Comparison of ENCODE assay signal across 26 mouse cellular contexts in genomic region chr4:89051897-89052296, GRCm38 (mm10).
DNase-seq lines count a peak whose midpoint lies in the region; ATAC-seq lines count a peak whose summit lies in the region.
"Had no signal": no experiment of that assay in that cellular context is flagged by ENCODE, and none has a peak within 500 bp of the region (broad histone marks: within the 10 kb centered on the region; RNA-seq: fewer than 3 reads in every experiment).

No protein-coding gene starts in this region.

- H3K27ac ChIP-seq in hindbrain, embryonic 14.5 days = no peak overlapping the region
- no peak overlapping the region for H3K27ac ChIP-seq in hindbrain, embryonic 12.5 days
- H3K27ac ChIP-seq in heart, embryonic 12.5 days (ENCODE audit: poor library complexity, severe bottlenecking) = no peak overlapping the region
- H3K27ac ChIP-seq: embryonic facial prominence, embryonic 15.5 days; forebrain, embryonic 15.5 days; heart, adult 2 months; intestine, embryonic 15.5 days; layer of hippocampus, adult 2 months had no signal

- H3K4me2 ChIP-seq in hindbrain, embryonic 14.5 days (replicated peaks) = no peak overlapping the region
- H3K4me2 ChIP-seq in hindbrain, embryonic 12.5 days (replicated peaks) = no peak overlapping the region
- H3K4me2 ChIP-seq in heart, embryonic 12.5 days = no peak overlapping the region
- H3K4me2 ChIP-seq: embryonic facial prominence, embryonic 15.5 days; forebrain, embryonic 15.5 days; intestine, embryonic 15.5 days; midbrain, embryonic 11.5 days had no signal

- peak overlapping the region; percentile 70 for H3K4me3 ChIP-seq in megakaryocyte, embryonic 14.5 days (replicated peaks)
- no peak overlapping the region for H3K4me3 ChIP-seq in hindbrain, embryonic 14.5 days (replicated peaks; ENCODE audit: low read length)
- no peak overlapping the region for H3K4me3 ChIP-seq in hindbrain, embryonic 12.5 days
- H3K4me3 ChIP-seq in heart, embryonic 12.5 days = no peak overlapping the region
- H3K4me3 ChIP-seq: embryonic facial prominence, embryonic 15.5 days; forebrain, embryonic 15.5 days; heart, adult 2 months; intestine, embryonic 15.5 days; layer of hippocampus, adult 2 months had no signal

- no peaks in the 10 kb centered on the region for H3K36me3 ChIP-seq in megakaryocyte, embryonic 14.5 days (replicated peaks; ENCODE audit: low read length)
- no peaks in the 10 kb centered on the region for H3K36me3 ChIP-seq in hindbrain, embryonic 14.5 days (replicated peaks; ENCODE audit: control insufficient read depth, insufficient read depth)
- H3K36me3 ChIP-seq in hindbrain, embryonic 12.5 days = no peaks in the 10 kb centered on the region
- no peaks in the 10 kb centered on the region for H3K36me3 ChIP-seq in heart, embryonic 12.5 days
- H3K36me3 ChIP-seq: embryonic facial prominence, embryonic 15.5 days; forebrain, embryonic 15.5 days; intestine, embryonic 15.5 days had no signal

- no peaks in the 10 kb centered on the region for H3K9me3 ChIP-seq in megakaryocyte, embryonic 14.5 days
- no peaks in the 10 kb centered on the region for H3K9me3 ChIP-seq in hindbrain, embryonic 14.5 days (ENCODE audit: control insufficient read depth, low read length)
- H3K9me3 ChIP-seq in hindbrain, embryonic 12.5 days (replicated peaks) = no peaks in the 10 kb centered on the region
- no peaks in the 10 kb centered on the region for H3K9me3 ChIP-seq in heart, embryonic 12.5 days (replicated peaks)
- H3K9me3 ChIP-seq: embryonic facial prominence, embryonic 15.5 days; forebrain, embryonic 15.5 days; intestine, embryonic 15.5 days had no signal

- DNase-seq in 416B (ENCODE audit: low read depth) = peak; percentile 89
- peak; percentile 88 for DNase-seq in MEL-GATA-1-ER (ENCODE audit: extremely low read depth, low read depth)
- no peak for DNase-seq in cerebellum, postnatal 14 days
- DNase-seq in hindbrain, embryonic 14.5 days (ENCODE audit: low spot score) = no peak
- DNase-seq: adrenal gland, postnatal 10 days; cerebellum, adult 11-12 months; cerebellum, postnatal 10 days; gastrocnemius, postnatal 25 days; heart, adult 2 months; kidney, adult 9 months; kidney, postnatal 14 days; lung, adult 18-20 months; spleen, adult 18-20 months; thymus, postnatal 14 days had no signal

- no peaks in the 10 kb centered on the region for H3K27me3 ChIP-seq in megakaryocyte, embryonic 14.5 days (replicated peaks)
- no peaks in the 10 kb centered on the region for H3K27me3 ChIP-seq in hindbrain, embryonic 14.5 days (ENCODE audit: control insufficient read depth, insufficient read depth, low read length)
- no peaks in the 10 kb centered on the region for H3K27me3 ChIP-seq in hindbrain, embryonic 12.5 days
- H3K27me3 ChIP-seq in heart, embryonic 12.5 days (replicated peaks) = no peaks in the 10 kb centered on the region
- H3K27me3 ChIP-seq: embryonic facial prominence, embryonic 15.5 days; forebrain, embryonic 15.5 days; intestine, embryonic 15.5 days had no signal

- H3K9ac ChIP-seq in hindbrain, embryonic 14.5 days = no peak overlapping the region
- H3K9ac ChIP-seq in hindbrain, embryonic 12.5 days = no peak overlapping the region
- no peak overlapping the region for H3K9ac ChIP-seq in heart, embryonic 12.5 days
- H3K9ac ChIP-seq: embryonic facial prominence, embryonic 15.5 days; forebrain, embryonic 15.5 days; intestine, embryonic 15.5 days had no signal

- 76% methylated on average over 5 of the region's 5 CpGs for whole genome bisulfite sequencing in hindbrain, embryonic 14.5 days
- WGBS in hindbrain, embryonic 12.5 days = 70% methylated on average over 5 of the region's 5 CpGs
- WGBS in heart, embryonic 12.5 days = 63% methylated on average over 5 of the region's 5 CpGs

- ATAC-seq in common myeloid progenitor, adult 5-6 weeks (replicated peaks; ENCODE audit: low read depth, poor library complexity, severe bottlenecking) = peak; percentile 92
- ATAC-seq in hindbrain, embryonic 14.5 days (ENCODE audit: low FRiP score) = no peak
- ATAC-seq in hindbrain, embryonic 12.5 days (ENCODE audit: low FRiP score) = no peak
- ATAC-seq in heart, embryonic 12.5 days (ENCODE audit: insufficient number of reproducible peaks, low FRiP score) = no peak
- ATAC-seq: activated CD4-positive, CD25-positive, alpha-beta regulatory T cell, adult 4 months; CD4-positive, CD25-positive, alpha-beta regulatory T cell, adult 4 months; forebrain, embryonic 15.5 days; hindbrain, embryonic 16.5 days; intestine, embryonic 15.5 days had no signal

- peaks cover 55% of the 10 kb centered on the region for H3K4me1 ChIP-seq in megakaryocyte, embryonic 14.5 days
- H3K4me1 ChIP-seq in hindbrain, embryonic 14.5 days (replicated peaks; ENCODE audit: control insufficient read depth, insufficient read depth, low read length) = no peaks in the 10 kb centered on the region
- no peaks in the 10 kb centered on the region for H3K4me1 ChIP-seq in hindbrain, embryonic 12.5 days
- H3K4me1 ChIP-seq in heart, embryonic 12.5 days (replicated peaks) = no peaks in the 10 kb centered on the region
- H3K4me1 ChIP-seq: embryonic facial prominence, embryonic 15.5 days; forebrain, embryonic 15.5 days; intestine, embryonic 15.5 days had no signal

Comparison
In these comparisons a context has a peak if more than half of its experiments do, and no peak if none do; other contexts are left out.
1. DNase-seq: peak in 416B (single experiment) and MEL-GATA-1-ER (single experiment); none in cerebellum, postnatal 14 days (0 of 2) and hindbrain, embryonic 14.5 days (single experiment).